Mouse (Mus musculus): Measurements from ENCODE around the gene Ankrd2.
"Not testable (repeated sequence)": the region's sequence is repeated elsewhere in the genome, so short reads cannot be mapped to it uniquely, and the experiment has no call there.

The Ankrd2 gene

DNA sequence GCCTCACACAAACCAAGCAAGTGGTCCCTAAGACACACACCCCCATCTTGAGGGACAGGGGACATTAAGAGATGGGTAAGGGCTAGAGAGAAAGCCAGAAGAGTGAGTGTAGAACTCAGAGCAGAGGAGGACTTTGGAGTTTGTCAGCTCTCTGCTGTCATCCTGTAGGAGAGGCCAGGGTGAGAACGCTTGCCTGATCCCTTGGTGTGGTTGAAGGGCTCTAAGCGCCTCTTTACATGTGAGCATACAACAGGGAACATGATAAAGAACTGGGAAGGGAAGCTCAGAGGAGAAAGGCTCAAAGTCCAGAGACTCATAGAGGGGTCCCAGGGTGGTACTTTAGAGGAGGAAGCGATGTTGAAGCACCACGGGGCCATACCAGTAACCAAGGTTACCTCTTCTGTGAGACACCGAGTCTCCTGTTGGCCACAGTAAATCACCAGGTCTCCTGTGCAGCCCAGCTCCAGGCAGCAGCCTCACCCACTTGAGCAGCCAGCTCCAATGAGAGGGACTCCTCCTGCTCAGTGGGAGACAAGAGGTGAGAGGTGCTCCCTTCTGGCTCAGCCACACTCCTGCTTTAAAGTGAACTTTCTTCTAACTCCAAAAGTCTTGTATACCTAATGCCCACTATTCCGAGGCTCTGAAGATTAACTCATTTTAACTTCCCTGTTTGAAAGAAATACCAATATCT is 21.1 kb downstream of the Ankrd2 start:
- no peak for DNase-seq

GRCm38 (mm10) chr19:42058426-42058825 is 22.6 kb downstream of the Ankrd2 start:
- no peak for DNase-seq

DNA sequence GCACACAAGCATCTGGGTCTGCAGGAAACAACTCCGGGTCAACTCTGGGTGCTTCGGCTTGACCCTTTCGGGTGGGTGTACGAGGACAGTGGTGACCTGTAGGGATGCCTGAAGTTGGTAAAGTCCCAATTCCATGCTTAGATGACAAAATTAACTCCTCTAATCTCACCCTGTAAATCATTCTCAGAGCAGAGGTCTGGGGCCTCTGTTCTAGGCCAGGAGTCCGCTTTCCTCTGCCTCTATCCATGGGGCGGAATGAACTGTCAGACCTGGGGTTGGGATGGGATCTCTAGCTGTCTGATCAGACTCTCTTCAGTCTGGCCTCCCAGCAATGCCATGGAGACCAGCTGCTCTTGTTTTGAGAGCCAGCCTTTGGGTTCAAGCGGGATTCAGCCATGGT is 25.6 kb downstream of the Ankrd2 start:
- peak; percentile 86 for DNase-seq

GRCm38 (mm10) chr19:42068441-42069240 is 32.8 kb downstream of the Ankrd2 start:
- DNase-seq = no peak

GRCm38 (mm10) chr19:42069241-42069525 is 33.4 kb downstream of the Ankrd2 start:
- peak; percentile 68 for DNase-seq

- no peak for DNase-seq
Measured at GRCm38 (mm10) chr19:42071221-42071620, 35.4 kb downstream of the Ankrd2 start.

- peak; percentile 91 for DNase-seq
Measured at GRCm38 (mm10) chr19:42071886-42072608, 36.2 kb downstream of the Ankrd2 start.

- DNase-seq = peak; percentile 85
Measured at GRCm38 (mm10) chr19:42072802-42073201, 37.0 kb downstream of the Ankrd2 start.

- DNase-seq = peak; percentile 38
Measured at GRCm38 (mm10) chr19:42075051-42075450, 39.3 kb downstream of the Ankrd2 start.

- no peak for DNase-seq
Measured at GRCm38 (mm10) chr19:42075992-42076391, 40.2 kb downstream of the Ankrd2 start.

DNA sequence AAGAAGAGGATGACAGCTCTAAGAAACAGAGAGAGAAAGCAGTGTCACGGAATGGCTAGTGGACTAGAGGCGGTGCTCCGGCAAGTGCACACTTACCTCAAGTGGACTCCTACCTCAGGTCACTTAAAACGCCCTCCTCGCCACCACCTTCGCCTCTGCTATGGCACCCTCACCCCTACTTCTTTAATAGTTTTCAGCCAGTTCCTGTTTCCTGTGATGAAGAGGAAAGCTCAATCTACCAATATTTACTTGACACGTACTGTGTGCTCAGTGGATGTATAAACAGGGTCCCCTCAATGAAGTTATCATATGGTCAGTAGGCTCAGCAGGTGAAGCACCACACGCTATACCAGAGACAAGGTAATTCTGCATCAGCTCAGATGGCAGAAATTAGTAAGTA is 42.8 kb downstream of the Ankrd2 start:
- no peak for DNase-seq

DNA sequence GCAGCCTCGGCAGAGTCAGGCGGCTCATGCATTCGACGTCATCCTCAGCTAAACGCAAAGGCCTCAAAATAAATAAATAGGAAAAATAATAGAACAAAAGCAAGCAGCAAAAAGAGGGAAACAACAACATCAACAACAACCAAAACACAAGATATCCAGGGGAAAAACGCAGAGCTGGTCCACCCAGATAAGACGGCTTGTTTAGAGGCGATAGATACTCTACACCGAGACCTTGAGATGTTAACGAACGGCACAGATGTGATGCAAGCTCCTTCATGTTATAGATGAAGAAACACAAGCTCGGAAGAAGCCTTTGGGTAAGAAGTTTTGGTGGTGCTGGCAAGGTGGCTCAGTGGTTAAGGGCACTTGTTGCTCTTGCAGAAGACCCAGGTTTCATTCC is 43.2 kb downstream of the Ankrd2 start:
- DNase-seq = no peak

- DNase-seq = peak; percentile 72
Measured at GRCm38 (mm10) chr19:42079950-42080349, 44.1 kb downstream of the Ankrd2 start.

DNA sequence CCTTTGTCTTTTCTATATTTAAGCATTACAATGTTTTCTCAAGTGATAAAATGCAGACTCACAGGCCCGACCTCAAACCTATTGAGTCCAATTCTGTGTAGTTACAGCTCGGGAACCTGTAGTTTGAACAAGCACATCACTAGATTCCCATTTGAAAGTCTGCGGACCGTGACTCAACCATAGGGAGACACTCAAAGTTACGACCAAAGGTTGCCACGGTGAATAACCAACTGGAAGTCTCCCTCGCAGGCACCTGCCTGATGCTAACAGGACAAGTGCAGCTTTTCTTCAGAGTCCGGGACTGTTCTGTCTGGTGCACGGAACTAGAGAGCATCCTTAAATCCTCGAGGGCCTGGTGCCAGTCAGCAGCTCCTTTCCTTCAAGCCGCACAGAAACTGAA is 44.7 kb downstream of the Ankrd2 start:
- DNase-seq = peak; percentile 61

GRCm38 (mm10) chr19:42081613-42082012 is 45.8 kb downstream of the Ankrd2 start:
- not testable (repeated sequence) for DNase-seq

GRCm38 (mm10) chr19:42085690-42086089 is 49.9 kb downstream of the Ankrd2 start:
- DNase-seq = no peak

GRCm38 (mm10) chr19:42086166-42086565 is 50.4 kb downstream of the Ankrd2 start, which contains the start of gene Morn4:
Morn4 (minus strand) TSS chr19:42086357.
- DNase-seq = peak; percentile 93

- peak; percentile 74 for DNase-seq
Measured at GRCm38 (mm10) chr19:42089103-42089747, 53.4 kb downstream of the Ankrd2 start.

DNA sequence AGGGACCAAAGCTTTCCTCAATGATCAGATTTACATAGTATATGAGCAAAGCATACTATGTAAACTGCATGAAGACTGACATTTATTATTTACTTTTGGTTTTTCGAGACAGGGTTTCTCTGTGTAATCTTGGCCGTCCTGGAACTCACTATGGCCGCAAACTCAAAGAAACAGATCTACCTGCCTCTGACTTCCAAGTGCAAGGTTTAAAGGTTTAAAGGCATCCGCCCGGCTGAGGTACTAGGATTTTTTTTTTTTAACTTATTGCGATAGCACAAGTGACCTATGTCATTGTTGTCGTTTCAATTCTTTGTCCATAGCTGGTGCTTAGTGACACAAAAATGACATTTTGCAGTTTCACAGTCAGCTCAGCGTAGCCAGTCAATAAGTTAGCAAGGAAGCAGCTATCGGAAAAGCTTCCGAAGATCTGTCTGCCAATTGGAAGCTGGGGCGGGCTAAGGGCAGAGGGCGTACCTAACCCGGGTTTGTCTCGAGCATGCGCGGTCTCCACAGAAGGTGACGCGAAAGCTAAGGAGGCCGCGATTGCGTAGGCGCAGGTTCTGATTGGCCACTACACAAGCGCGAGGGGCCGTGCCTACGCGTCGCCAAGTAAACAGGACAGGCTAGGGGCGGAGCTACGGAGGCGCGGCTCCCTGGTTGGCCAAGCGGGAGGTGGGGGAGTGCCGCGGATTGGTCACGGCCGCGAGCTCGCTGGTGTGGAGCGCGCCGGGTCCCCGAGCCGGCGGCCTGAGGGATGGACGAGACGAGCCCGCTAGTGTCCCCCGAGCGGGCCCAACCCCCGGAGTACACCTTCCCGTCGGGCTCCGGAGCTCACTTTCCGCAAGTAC is 54.2 kb downstream of the Ankrd2 start, which contains the start of gene Pi4k2a:
Gene Pi4k2a (plus strand): TSS at position 723 of the 848 bp plus-strand sequence.
- DNase-seq = peak; percentile 100

DNA sequence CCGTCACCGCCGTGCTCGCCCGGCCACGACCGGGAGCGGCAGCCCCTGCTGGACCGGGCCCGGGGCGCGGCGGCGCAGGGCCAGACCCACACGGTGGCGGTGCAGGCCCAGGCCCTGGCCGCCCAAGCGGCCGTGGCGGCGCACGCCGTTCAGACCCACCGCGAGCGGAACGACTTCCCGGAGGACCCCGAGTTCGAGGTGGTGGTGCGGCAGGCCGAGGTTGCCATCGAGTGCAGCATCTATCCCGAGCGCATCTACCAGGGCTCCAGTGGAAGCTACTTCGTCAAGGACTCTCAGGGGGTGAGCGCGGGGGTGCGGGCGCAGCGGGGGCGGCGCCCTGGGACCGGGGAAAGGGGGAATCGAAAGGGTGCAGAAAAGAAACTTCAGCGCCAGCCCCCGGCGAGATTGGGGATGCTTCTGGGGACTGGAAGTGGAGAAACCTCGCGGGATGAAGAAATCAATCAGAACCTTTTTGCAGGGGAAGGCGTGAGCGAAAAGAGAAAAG is 54.9 kb downstream of the Ankrd2 start:
- no peak for DNase-seq

Measured in kidney, adult 9 months (tissue).